Mouse (Mus musculus) erythroblast, embryonic 14.5 days (primary cell): Measurements from ENCODE around the gene Tedc2.

Experiments used
- GATA1 ChIP-seq: IDR thresholded peaks from 2 replicates; pipeline ENCODE4 v1.6.1; 2012; ENCODE audit warnings: low read length, inconsistent platforms, mixed read lengths
- TAL1 ChIP-seq: IDR thresholded peaks from 3 replicates; pipeline ENCODE4 v1.6.1; 2012; ENCODE audit warnings: low read length, inconsistent platforms, mixed read lengths

GRCm38 (mm10) chr17:24225851-24226250 is 5.2 kb upstream of the Tedc2 start:
- peak; percentile 85 for TF ChIP-seq TAL1
- TF ChIP-seq GATA1, result peak; percentile 82
